Mouse (Mus musculus): ENCODE measurements around the gene Sirt2. TPM values are rescaled to one million over a fixed set of nuclear protein-coding genes. Genes with fewer than 3 reads are reported as not detected.

The Sirt2 gene
- total RNA-seq, 2 experiments from 2014 or later: 151 to 166 TPM

GRCm38 (mm10) chr7:28824941-28825685 is 58.6 kb downstream of the Sirt2 start, which contains the start of gene Ech1:
Ech1 (plus strand) TSS chr7:28825217.
- peak; percentile 89 to 94 for DNase-seq (ENCODE audit: low spot score in 2 of 2)
- intact Hi-C loops (cut with DNase I): loop anchor here (2.0 to 5.0 kb wide), 2 partner anchors 14 to 77 kb away; no protein-coding TSS in a partner anchor

DNA sequence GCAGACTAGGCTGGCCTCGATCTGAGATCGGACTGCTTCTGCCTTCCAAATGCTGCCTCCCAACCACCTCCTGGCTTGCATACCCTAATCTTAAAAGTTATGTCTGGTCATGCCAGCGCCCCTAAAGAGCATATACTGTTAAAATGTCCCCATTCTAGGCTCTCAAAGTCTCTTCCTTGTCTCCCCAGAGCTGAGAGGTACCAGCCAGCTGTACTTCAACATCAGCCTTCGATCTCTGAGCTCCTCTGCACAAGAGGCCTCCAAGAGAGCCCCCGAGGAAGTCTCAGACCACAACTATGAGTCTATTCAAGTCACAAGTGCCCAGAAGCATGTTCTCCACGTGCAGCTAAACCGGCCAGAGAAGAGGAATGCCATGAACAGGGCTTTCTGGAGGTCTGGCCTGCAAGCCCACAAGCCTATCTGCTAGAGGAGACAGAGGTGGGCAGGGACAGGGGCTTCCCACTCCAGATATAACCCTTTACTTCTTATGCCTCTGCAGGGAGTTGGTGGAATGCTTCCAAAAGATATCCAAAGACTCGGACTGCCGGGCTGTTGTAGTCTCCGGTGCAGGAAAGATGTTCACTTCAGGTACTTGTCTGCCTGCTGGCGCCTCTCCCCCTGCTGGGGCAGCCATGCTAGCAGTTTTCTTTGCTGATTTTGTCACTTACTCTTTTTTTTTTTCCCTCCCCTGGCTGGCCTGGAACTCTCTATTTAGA is 59.3 kb downstream of the Sirt2 start:
- intact Hi-C loops (cut with DNase I): loop anchor here (2.0 to 5.0 kb wide), 3 partner anchors 15 to 76 kb away; no protein-coding TSS in a partner anchor
- no peak for DNase-seq (ENCODE audit: low spot score in 2 of 2)

GRCm38 (mm10) chr7:28826402-28826772 is 59.9 kb downstream of the Sirt2 start:
- no peak for DNase-seq (ENCODE audit: low spot score in 2 of 2)
- intact Hi-C loops (cut with DNase I): loop anchor here (2.0 to 5.0 kb wide), 2 partner anchors 38 to 76 kb away; no protein-coding TSS in a partner anchor

DNA sequence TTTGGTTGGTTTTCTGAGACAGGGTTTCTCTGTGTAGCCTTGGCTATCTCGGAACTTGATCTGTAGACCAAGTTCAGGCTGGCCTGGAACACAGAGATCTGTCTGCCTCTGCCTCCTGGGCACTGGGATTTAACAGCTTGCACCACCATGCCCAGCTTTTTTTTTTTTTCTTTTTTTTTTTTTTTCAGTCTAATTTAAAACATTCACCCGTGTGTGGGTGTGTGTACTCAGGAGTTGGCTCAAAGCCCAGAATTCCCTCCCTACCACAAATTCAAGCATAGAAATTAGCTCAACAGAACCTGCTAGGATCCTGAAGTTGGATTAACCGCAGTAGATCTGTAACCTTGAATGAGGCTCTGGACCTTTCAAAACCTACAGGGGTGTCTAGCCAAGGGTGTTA is 60.8 kb downstream of the Sirt2 start:
- peak; percentile 77 to 91 for DNase-seq (ENCODE audit: low spot score in 2 of 2)

DNA sequence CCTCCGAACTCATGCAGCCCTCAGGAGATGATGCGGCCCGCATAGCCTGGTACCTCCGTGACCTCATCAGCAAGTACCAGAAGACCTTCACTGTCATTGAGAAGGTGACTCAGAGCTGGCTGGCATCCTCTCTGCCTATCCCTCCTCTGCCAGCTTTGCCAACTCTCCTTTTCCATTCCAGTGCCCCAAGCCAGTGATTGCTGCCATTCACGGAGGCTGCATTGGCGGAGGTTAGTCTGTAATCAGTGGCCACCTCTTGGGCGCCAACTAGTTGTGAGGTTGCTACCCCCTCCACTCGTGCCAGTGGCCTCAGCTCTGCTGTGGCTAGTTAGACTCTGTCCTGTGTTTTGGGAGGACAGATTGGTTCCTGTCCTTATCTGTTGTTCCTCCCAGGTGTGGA is 63.3 kb downstream of the Sirt2 start:
- intact Hi-C loops (cut with DNase I): loop anchor here (5.0 kb wide), 1 partner anchor 72 kb away; no protein-coding TSS in a partner anchor
- DNase-seq (ENCODE audit: low spot score in 2 of 2): no peak

More for the DNA sequence above, 60.8 kb downstream of the Sirt2 start:
- intact Hi-C loops (cut with DNase I): loop anchor here (1.0 to 5.0 kb wide), 3 partner anchors 15 to 75 kb away; no protein-coding TSS in a partner anchor

- intact Hi-C loops (cut with DNase I): no loop called here
- DNase-seq (ENCODE audit: low spot score in 2 of 2): no peak
Measured at GRCm38 (mm10) chr7:28830981-28831380, 64.4 kb downstream of the Sirt2 start.

DNA sequence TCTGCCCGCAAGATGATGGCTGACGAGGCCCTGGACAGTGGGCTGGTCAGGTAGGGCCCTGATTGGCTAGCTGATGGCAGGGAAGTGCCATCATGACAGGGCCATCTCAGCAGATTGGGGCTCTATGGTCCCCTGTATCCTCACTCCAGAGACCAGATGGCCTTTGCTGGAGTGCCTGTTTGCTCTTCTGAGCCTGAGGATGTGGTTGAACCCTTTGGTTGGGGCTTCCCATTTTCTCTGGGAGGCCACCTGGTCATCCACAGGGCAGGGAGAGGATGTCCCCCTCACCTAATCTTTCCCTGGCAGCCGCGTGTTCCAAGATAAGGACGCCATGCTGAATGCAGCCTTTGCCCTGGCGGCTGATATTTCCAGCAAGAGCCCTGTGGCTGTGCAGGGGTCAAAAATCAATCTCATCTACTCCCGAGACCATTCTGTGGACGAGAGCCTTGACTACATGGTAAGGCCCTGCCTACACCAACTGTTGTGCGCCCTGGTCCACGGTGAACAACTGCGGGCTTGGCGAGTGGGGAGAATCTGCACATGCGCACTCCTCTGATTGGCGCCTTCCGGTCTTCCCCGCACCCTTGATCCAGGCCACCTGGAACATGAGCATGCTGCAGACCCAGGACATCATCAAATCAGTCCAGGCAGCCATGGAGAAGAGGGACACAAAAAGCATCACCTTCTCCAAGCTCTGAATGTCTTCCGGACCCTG is 65.0 kb downstream of the Sirt2 start:
- DNase-seq (ENCODE audit: low spot score in 2 of 2): no peak
- intact Hi-C loops (cut with DNase I): no loop called here

GRCm38 (mm10) chr7:28832137-28832536 is 65.6 kb downstream of the Sirt2 start:
- intact Hi-C loops (cut with DNase I): no loop called here

GRCm38 (mm10) chr7:28833723-28834347 is 67.3 kb downstream of the Sirt2 start, which contains the start of gene Lgals4:
Lgals4 (plus strand) TSS chr7:28833854.
- no peak for DNase-seq (ENCODE audit: low spot score in 2 of 2)

More at GRCm38 (mm10) chr7:28832137-28832536, 65.6 kb downstream of the Sirt2 start:
- DNase-seq (ENCODE audit: low spot score in 2 of 2): no peak

GRCm38 (mm10) chr7:28836936-28837335 is 70.4 kb downstream of the Sirt2 start:
- no peak for DNase-seq (ENCODE audit: low spot score in 2 of 2)
- intact Hi-C loops (cut with DNase I): no loop called here

More at GRCm38 (mm10) chr7:28833723-28834347, 67.3 kb downstream of the Sirt2 start, which contains the start of gene Lgals4:
- intact Hi-C loops (cut with DNase I): no loop called here

Other genes with a start within 250 kb of the Sirt2 start
- not detected for gene Ifnl3, start 243.9 kb upstream of the Sirt2 start, total RNA-seq (2021)
- gene Sycn, start 225.8 kb upstream of the Sirt2 start, total RNA-seq (2021): not detected
- under 1 TPM; 0.46 to 0.50 TPM for gene Nccrp1, start 219.5 kb upstream of the Sirt2 start, total RNA-seq (2021)
- gene Samd4b, start 168.6 kb upstream of the Sirt2 start, total RNA-seq (2021): 10 to 100 TPM; 65.2 to 68.7 TPM
- gene Pak4, start 168.6 kb upstream of the Sirt2 start, total RNA-seq (2021): 1 to 10 TPM; 8.1 to 8.3 TPM
- gene Acp7, start 135.4 kb upstream of the Sirt2 start, total RNA-seq (2021): 1 to 10 TPM; 1.1 to 1.6 TPM
- 10 to 100 TPM; 21.6 to 21.8 TPM for gene Fbxo27, start 73.9 kb upstream of the Sirt2 start, total RNA-seq (2021)
- gene Fbxo17, start 49.9 kb upstream of the Sirt2 start, total RNA-seq (2021): 1 to 10 TPM in 1 of 2 experiments, under 1 TPM in 1; 0.76 to 1.3 TPM
- 10 to 100 TPM; 60.3 to 67.4 TPM for gene Mrps12, start 24.9 kb upstream of the Sirt2 start, total RNA-seq (2021)
- gene Sars2, start 24.7 kb upstream of the Sirt2 start, total RNA-seq (2021): 10 to 100 TPM; 13.1 to 14.4 TPM
- 1 to 10 TPM in 1 of 2 experiments, under 1 TPM in 1; 0.92 to 1.2 TPM for gene Ccer2, start 10.6 kb upstream of the Sirt2 start, total RNA-seq (2021)
- 10 to 100 TPM; 34.2 to 37.7 TPM for gene Nfkbib, start 777 bp downstream of the Sirt2 start, total RNA-seq (2021)
- gene Rinl, start 22.2 kb downstream of the Sirt2 start, total RNA-seq (2021): 1 to 10 TPM; 2.4 to 2.9 TPM
- 100 to 1,000 TPM; 375 to 411 TPM for gene Hnrnpl, start 41.8 kb downstream of the Sirt2 start, total RNA-seq (2021)
- 10 to 100 TPM; 41.5 to 46.6 TPM for gene Ech1, start 58.5 kb downstream of the Sirt2 start, total RNA-seq (2021)
- 1 to 10 TPM; 2.2 to 2.7 TPM for gene Lgals4, start 67.1 kb downstream of the Sirt2 start, total RNA-seq (2021)
- under 1 TPM in 1 of 2 experiments, not detected in 1; 0.50 TPM for gene Lgals7, start 97.1 kb downstream of the Sirt2 start, total RNA-seq (2021)
- gene Capn12, start 114.7 kb downstream of the Sirt2 start, total RNA-seq (2021): under 1 TPM; 0.32 to 0.66 TPM
- 100 to 1,000 TPM; 190 to 202 TPM for gene Actn4, start 195.6 kb downstream of the Sirt2 start, total RNA-seq (2021)
- 100 to 1,000 TPM; 175 to 185 TPM for gene Eif3k, start 215.1 kb downstream of the Sirt2 start, total RNA-seq (2021)
- 1 to 10 TPM; 1.7 to 1.8 TPM for gene Map4k1, start 215.3 kb downstream of the Sirt2 start, total RNA-seq (2021)

Measured in left cerebral cortex, postnatal 25 days (tissue).